Mouse (Mus musculus) limb, embryonic 15.5 days (tissue): ENCODE results near the gene Tpd52l2. TPM values are rescaled to one million over a fixed set of nuclear protein-coding genes. Genes with fewer than 3 reads are reported as not detected.

Experiments
- ATAC-seq: fragments of 200-750 bp; cut with Nextera tagmentation; 2 replicates; pipeline ENCODE4 v1.8.0; 2017; ENCODE audit warnings: low read depth, moderate TSS enrichment; ENCODE audit not compliant: insufficient number of reproducible peaks, low FRiP score, low TSS enrichment
- H3K27ac ChIP-seq: fragments of 300-500 bp; sonication (generic); 2 replicates; pipeline ENCODE4 v1.5.1; 2015; ENCODE audit warnings: moderate library complexity, mild to moderate bottlenecking, inconsistent platforms
- H3K27me3 ChIP-seq: fragments of 300-500 bp; sonication (generic); 2 replicates; pipeline ENCODE4 v1.6.1; 2015; ENCODE audit warnings: inconsistent platforms
- H3K36me3 ChIP-seq: fragments of 300-500 bp; sonication (generic); 2 replicates; pipeline ENCODE4 v1.6.1; 2015; ENCODE audit warnings: inconsistent platforms
- H3K4me1 ChIP-seq: fragments of 300-500 bp; sonication (generic); 2 replicates; pipeline ENCODE4 v1.6.1; 2015; ENCODE audit warnings: inconsistent platforms
- H3K4me2 ChIP-seq: fragments of 300-500 bp; sonication (generic); 2 replicates; pipeline ENCODE4 v1.6.1; 2015; ENCODE audit warnings: mild to moderate bottlenecking, inconsistent platforms
- H3K4me3 ChIP-seq: fragments of 300-500 bp; sonication (generic); 2 replicates; pipeline ENCODE4 v1.5.1; 2015; ENCODE audit warnings: mild to moderate bottlenecking, inconsistent platforms
- H3K9ac ChIP-seq: fragments of 300-500 bp; sonication (generic); 2 replicates; pipeline ENCODE4 v1.6.1; 2015; ENCODE audit warnings: inconsistent platforms
- H3K9me3 ChIP-seq: fragments of 300-500 bp; sonication (generic); 2 replicates; pipeline ENCODE4 v1.6.1; 2016; ENCODE audit warnings: inconsistent platforms
- WGBS: fragments of 180-500 bp; shearing (Covaris S2); methylation state at CpG from one replicate; pipeline ENCODE4 v1.1.7; 2015; 5-methylcytosine and 5-hydroxymethylcytosine counted together
- polyA plus RNA-seq: library from polyadenylated mRNA; unstranded; fragments of >200 nt; fragmentation: Nextera tagmentation; extraction: Ambion mirVana; gene quantifications from 2 replicates; pipeline ENCODE4 v1.2.1, GENCODE M21; 2015

Gene Tpd52l2
- polyA plus RNA-seq, 1 experiment from 2014 or later = 155 TPM

DNA sequence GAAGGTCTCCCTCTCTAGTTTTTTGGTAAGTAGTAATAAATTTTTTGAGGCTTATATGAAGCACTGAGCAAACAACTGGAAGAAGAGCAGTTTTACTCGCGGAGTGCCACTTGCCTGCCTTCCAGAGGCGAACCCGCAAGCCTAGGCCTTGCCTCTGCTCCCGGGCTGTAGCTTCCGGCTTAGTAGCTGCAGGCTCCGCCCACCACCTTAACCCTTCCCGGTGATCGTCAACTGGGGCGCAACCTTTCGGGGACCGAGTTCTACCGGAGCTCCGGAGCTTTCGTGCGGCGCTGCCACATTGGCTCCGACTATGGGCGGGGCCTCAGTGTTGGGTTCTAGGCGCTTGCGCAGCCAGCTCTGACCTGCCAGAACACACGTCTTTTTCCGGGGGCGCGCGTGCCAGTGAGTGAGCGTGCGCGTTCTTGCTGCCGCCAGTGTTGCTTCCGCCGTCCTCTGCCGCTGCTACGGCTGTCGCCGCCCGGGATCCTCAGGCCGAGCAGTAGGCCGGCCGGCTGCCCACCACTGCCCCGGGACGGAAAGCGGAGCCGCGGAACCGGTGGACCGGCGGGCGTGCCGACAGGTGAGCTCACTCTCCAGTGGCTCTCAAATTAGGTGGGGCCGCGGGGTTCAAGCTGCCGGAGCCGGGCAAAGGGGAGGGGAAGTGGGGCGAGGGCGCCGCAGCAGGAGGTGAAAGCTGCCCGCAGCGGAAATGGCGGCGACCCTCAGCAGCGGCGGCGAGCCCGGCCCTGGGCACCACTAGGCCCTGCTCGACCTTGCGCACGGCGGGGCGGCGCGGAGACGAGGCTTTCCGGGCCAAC is 23.4 kb downstream of the Tpd52l2 start, which contains the start of gene Dnajc5:
Dnajc5 (plus strand) TSS at position 368 of the 818 bp plus-strand sequence.
- peak within 1 kb of the TSS; percentile 96 for H3K4me3 ChIP-seq
- H3K4me1 ChIP-seq = peaks cover 17% of the 10 kb centered on the region
- H3K27me3 ChIP-seq = no peaks in the 10 kb centered on the region
- WGBS = under 1% methylated on average over 74 of the region's 74 CpGs
- peak; percentile 98 for ATAC-seq
- H3K36me3 ChIP-seq = peaks cover 24% of the 10 kb centered on the region
- H3K4me2 ChIP-seq = peak within 1 kb of the TSS; percentile 51
- H3K9me3 ChIP-seq = no peaks in the 10 kb centered on the region
- peak within 1 kb of the TSS; percentile 90 for H3K9ac ChIP-seq
- H3K27ac ChIP-seq = peak within 1 kb of the TSS; percentile 97

DNA sequence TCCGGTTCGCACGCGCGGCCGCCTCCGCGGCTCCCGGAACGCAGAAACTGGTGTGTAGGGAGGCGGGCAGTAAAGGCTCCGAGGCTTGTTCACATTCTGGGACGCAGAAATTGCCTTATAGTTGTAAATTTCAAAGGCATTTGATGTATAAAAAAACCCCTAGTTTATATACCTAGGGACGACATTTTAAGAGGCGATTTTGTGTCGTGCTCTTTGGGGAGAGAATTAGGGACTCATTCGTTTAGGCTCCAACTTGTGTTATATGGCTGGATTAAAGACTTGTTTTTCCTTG is 23.9 kb downstream of the Tpd52l2 start:
- Histone ChIP-seq H3K36me3 (peaks cover 21% of the 10 kb centered on the region), H3K4me2 (peak overlapping the region; percentile 51), H3K27me3 (no peaks in the 10 kb centered on the region), H3K4me1 (peaks cover 17% of the 10 kb centered on the region), H3K4me3 (peak overlapping the region; percentile 96), H3K9me3 (no peaks in the 10 kb centered on the region), H3K9ac (peak overlapping the region; percentile 90), H3K27ac (peak overlapping the region; percentile 97)
- WGBS = 0% methylated on average over 17 of the region's 17 CpGs
- no peak for ATAC-seq

DNA sequence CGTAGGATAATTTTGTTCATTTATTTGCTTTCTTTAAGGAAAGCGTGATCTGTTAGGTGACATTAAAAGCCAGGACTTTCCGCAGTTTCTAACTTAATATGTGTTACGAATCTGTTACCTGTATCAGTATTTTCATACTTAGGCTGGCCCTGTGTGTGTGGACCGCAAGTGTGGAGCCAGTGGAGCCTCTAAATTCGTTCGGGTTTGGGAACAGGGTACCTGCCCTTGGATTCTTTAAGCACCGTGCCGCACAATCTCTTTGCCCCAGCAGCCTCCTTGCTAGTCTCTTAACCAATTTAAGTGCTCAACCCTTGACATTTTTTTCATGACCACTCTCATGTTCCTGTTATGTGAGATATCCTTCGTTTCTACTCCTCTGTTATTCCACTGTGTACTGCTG is 24.5 kb downstream of the Tpd52l2 start:
- no peak overlapping the region for H3K27ac ChIP-seq
- peak overlapping the region; percentile 51 for H3K4me2 ChIP-seq
- H3K4me1 ChIP-seq = peaks cover 17% of the 10 kb centered on the region
- H3K36me3 ChIP-seq = peaks cover 15% of the 10 kb centered on the region
- no peak for ATAC-seq
- WGBS = 43% methylated on average over 10 of the region's 10 CpGs
- no peaks in the 10 kb centered on the region for H3K27me3 ChIP-seq
- no peaks in the 10 kb centered on the region for H3K9me3 ChIP-seq
- peak overlapping the region; percentile 96 for H3K4me3 ChIP-seq
- peak overlapping the region; percentile 90 for H3K9ac ChIP-seq

GRCm38 (mm10) chr2:181522811-181523210 is 25.9 kb downstream of the Tpd52l2 start:
- Histone ChIP-seq H3K4me1 (peaks cover 17% of the 10 kb centered on the region), H3K27me3 (no peaks in the 10 kb centered on the region), H3K36me3 (peaks cover 7% of the 10 kb centered on the region; the same call in 1 of the 2 replicates), H3K27ac (no peak overlapping the region), H3K9me3 (no peaks in the 10 kb centered on the region), H3K9ac (no peak overlapping the region), H3K4me3 (no peak overlapping the region), H3K4me2 (no peak overlapping the region)
- WGBS = 73% methylated on average over 5 of the region's 5 CpGs
- no peak for ATAC-seq

DNA sequence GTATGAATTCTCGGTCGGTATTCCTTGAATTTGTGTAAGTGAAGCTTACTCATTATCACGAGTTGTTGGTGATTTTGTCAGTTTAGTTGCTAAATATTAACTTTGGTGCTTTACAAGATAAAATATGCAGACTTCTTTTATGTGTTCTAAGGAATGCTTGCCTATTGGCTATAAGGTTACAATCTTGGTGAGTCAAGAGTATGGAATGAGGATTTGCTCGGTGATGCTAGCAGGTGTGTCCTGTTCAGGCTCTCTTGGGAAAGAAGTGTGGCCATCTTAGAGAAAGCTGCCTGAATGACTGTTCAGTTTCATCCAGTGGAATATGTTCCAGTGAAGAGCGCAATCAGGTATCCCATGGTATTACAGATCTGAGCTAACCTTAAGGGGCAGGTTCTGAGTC is 28.6 kb downstream of the Tpd52l2 start:
- Histone ChIP-seq H3K9ac (no peak overlapping the region), H3K4me1 (peaks cover 11% of the 10 kb centered on the region), H3K27ac (no peak overlapping the region), H3K36me3 (peaks cover 21% of the 10 kb centered on the region), H3K9me3 (no peaks in the 10 kb centered on the region; the same call in 1 of the 2 replicates), H3K4me3 (no peak overlapping the region), H3K4me2 (no peak overlapping the region), H3K27me3 (no peaks in the 10 kb centered on the region)
- no peak for ATAC-seq
- WGBS = 74% methylated on average over 5 of the region's 5 CpGs

DNA sequence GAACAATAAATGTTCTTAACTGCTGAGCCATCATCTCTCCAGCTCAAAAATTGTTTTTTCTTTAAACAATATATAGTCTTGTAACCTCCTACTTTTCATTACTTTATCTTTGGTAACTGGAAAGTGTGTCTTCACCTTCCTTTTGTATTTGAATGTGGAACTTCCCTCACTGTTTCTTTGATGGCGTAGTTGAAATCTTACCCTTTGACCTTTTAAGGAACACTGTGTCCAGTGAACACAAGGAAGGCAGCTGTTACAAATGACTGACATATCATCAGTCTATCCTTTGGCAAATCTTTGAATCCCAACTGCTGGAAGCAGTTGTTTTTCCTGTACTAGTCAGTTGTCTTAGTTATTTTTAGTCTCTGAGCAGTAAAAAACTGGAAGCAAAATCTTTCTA is 32.1 kb downstream of the Tpd52l2 start:
- Histone ChIP-seq H3K4me2 (no peak overlapping the region), H3K9me3 (no peaks in the 10 kb centered on the region; the same call in 1 of the 2 replicates), H3K36me3 (peaks cover 36% of the 10 kb centered on the region), H3K27ac (no peak overlapping the region), H3K4me3 (no peak overlapping the region), H3K4me1 (no peaks in the 10 kb centered on the region), H3K27me3 (no peaks in the 10 kb centered on the region), H3K9ac (no peak overlapping the region)
- WGBS = 91% methylated on average over 1 of the region's 1 CpGs
- no peak for ATAC-seq

DNA sequence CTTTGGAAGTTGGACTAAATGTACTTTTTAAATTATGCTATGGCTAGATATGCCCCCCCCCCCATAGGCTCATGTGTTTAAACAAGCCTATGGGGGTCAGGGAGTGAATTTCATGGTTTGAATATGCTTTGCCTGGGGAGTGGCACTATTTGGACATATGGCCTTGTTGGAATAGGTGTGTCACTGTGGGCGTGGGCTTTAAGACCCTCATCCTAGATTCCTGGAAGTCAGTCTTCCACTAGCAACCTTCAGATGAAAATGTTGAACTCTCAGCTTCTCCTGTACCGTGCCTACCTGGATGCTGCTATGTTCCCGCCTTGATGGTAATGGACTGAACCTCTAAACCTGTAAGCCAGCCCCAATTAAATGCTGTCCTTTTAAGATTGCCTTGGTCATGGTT is 35.6 kb downstream of the Tpd52l2 start:
- peaks cover 2% of the 10 kb centered on the region for H3K4me1 ChIP-seq
- no peaks in the 10 kb centered on the region; the same call in 1 of the 2 replicates for H3K9me3 ChIP-seq
- no peak for ATAC-seq
- H3K27ac ChIP-seq = no peak overlapping the region
- no peaks in the 10 kb centered on the region for H3K27me3 ChIP-seq
- no peak overlapping the region for H3K4me3 ChIP-seq
- peaks cover 33% of the 10 kb centered on the region for H3K36me3 ChIP-seq
- 97% methylated on average over 3 of the region's 3 CpGs for WGBS
- H3K4me2 ChIP-seq = no peak overlapping the region
- no peak overlapping the region for H3K9ac ChIP-seq

DNA sequence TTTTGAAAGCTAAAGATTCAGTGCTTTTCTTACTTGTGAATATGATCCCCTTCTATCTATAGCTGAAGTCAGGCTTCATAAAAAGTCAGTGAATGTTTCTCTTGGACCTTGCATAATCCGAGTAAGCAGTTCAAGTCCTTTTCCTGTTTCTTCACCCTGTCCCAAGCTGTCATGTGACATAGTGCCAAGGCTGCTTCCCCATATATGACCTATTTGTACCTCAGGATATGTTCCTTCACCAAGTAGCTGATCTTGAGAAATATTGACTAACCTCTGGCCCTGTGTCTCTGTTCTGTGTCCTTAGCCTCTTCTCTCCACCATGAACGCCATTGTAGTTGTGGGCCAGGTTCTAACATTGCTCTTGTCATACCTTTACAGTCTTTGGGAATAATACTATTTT is 39.5 kb downstream of the Tpd52l2 start:
- no peaks in the 10 kb centered on the region for H3K9me3 ChIP-seq
- ATAC-seq = no peak
- H3K36me3 ChIP-seq = peaks cover 18% of the 10 kb centered on the region; the same call in 1 of the 2 replicates
- H3K27me3 ChIP-seq = no peaks in the 10 kb centered on the region
- peaks cover 7% of the 10 kb centered on the region for H3K4me1 ChIP-seq
- no peak overlapping the region for H3K4me3 ChIP-seq
- 87% methylated on average over 2 of the region's 2 CpGs for WGBS
- H3K4me2 ChIP-seq = no peak overlapping the region
- H3K9ac ChIP-seq = no peak overlapping the region
- no peak overlapping the region for H3K27ac ChIP-seq

DNA sequence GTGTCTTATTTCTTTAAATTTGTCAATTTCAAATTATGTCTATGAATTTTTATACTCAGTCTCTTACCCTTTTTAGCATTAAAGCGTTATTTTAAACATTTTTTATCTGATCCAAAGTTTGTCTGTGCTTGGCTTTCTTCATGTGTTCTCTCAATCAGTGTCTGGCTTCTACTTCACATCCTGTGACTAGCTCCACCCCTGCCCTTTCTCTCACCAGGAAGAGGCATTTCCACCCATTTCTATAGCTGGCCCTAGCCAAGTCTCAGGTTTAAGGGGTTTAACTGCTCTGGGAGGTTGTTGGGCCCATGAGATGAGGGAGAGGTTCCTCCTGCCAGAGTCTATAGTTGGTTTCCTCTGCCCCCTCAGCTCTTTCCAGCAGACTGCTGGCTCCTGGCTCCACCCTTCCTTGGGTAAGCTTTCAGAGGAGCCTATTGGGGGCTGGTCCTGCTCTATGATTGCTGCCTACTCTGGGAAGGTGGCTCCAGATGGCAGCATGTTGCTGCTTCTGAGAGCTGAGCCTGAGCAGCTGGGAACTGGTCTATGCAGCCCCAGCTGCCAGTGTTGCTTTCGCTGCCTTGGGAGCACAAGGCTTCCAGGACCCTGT is 40.6 kb downstream of the Tpd52l2 start:
- no peak overlapping the region for H3K9ac ChIP-seq
- H3K4me3 ChIP-seq = no peak overlapping the region
- H3K36me3 ChIP-seq = peaks cover 11% of the 10 kb centered on the region; the same call in 1 of the 2 replicates
- WGBS = 68% methylated on average over 2 of the region's 2 CpGs
- ATAC-seq = peak; percentile 86
- no peak overlapping the region for H3K4me2 ChIP-seq
- H3K27ac ChIP-seq = peak overlapping the region; percentile 65
- no peaks in the 10 kb centered on the region for H3K9me3 ChIP-seq
- peaks cover 7% of the 10 kb centered on the region for H3K4me1 ChIP-seq
- H3K27me3 ChIP-seq = no peaks in the 10 kb centered on the region

DNA sequence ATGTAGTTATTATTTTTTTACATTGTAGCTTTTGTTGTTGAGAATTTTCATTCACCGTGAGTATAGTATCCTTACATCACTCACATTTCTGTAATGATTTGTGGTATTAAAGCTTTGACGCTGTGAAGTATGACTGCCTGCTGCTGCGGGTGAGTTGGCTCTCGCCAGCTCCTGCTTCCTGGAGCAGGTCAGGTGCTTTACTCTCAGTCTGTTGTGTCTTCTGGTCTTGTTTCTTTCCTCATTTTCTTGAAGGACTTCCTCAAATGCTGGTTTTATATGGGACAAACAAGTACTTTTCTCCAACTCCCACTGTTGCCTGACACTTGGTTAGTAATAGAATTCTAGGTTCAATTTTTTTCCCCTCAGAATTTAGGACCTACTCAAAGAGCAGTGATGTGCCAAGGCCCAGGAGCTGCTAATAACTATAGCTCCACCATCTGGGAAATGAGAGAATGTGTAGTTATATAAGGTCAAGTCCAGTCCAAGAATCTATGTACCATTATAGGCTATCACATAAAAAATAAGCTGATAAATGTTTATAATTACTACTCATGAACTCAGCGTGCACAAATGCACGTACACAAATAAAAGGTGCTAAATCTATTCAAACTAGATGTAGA is 44.9 kb downstream of the Tpd52l2 start:
- no peaks in the 10 kb centered on the region for H3K27me3 ChIP-seq
- H3K36me3 ChIP-seq = peaks cover 24% of the 10 kb centered on the region
- no peak overlapping the region for H3K9ac ChIP-seq
- no peaks in the 10 kb centered on the region for H3K9me3 ChIP-seq
- 88% methylated on average over 6 of the region's 6 CpGs for WGBS
- no peak for ATAC-seq
- H3K4me1 ChIP-seq = peaks cover 7% of the 10 kb centered on the region
- H3K4me3 ChIP-seq = no peak overlapping the region
- no peak overlapping the region for H3K4me2 ChIP-seq
- H3K27ac ChIP-seq = no peak overlapping the region

DNA sequence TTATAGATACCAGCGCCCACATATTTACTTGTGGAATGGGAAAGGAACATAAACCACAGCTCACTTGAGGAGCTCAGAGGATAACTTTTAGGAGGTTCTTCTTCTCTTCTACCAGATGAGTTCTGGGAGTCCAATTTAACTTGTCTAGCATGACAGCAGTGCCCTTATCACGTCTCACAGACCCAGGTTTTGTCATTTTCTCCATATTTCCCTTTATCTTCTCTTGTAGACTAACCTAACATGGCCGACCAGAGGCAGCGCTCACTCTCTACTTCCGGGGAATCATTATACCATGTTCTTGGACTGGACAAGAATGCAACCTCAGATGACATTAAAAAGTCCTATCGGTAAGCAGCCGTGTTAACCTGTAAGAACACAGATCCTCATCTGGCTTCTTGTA is 49.2 kb downstream of the Tpd52l2 start:
- Histone ChIP-seq H3K4me1 (no peaks in the 10 kb centered on the region), H3K27me3 (no peaks in the 10 kb centered on the region), H3K4me2 (no peak overlapping the region), H3K36me3 (peaks cover 62% of the 10 kb centered on the region), H3K27ac (no peak overlapping the region), H3K9me3 (no peaks in the 10 kb centered on the region), H3K9ac (no peak overlapping the region), H3K4me3 (no peak overlapping the region)
- ATAC-seq = no peak
- WGBS = 93% methylated on average over 7 of the region's 7 CpGs

DNA sequence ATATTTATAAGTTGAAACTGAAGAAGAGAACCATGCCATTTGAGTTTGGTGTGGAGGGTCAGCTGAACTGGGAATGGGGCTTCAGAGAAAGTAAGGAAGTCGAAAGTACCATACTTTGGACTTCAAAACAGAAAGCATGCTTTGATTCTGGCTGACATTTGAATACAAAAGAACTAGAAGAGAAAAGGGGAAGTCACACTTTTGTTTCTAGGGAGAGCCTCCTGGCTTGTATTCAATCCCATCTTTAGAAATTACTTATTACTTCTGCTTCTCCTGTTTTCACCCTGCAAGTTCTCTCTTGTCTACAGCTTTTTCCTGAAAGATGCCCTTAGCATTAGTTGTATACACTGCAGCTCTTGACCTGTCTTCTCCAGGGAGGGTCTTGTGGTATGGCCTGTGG is 51.3 kb downstream of the Tpd52l2 start:
- Histone ChIP-seq H3K4me2 (no peak overlapping the region), H3K27me3 (no peaks in the 10 kb centered on the region), H3K4me3 (no peak overlapping the region), H3K9ac (no peak overlapping the region), H3K4me1 (no peaks in the 10 kb centered on the region), H3K36me3 (peaks cover 77% of the 10 kb centered on the region), H3K9me3 (no peaks in the 10 kb centered on the region), H3K27ac (no peak overlapping the region)
- no peak for ATAC-seq
- 73% methylated on average over 1 of the region's 1 CpGs for WGBS
